Mouse (Mus musculus): Measurements from ENCODE around the gene Olfr1009. TPM values are rescaled to one million over a fixed set of nuclear protein-coding genes. Genes with fewer than 3 reads are reported as not detected.
"Not testable (repeated sequence)": the region's sequence is repeated elsewhere in the genome, so short reads cannot be mapped to it uniquely, and the experiment has no call there.

The Olfr1009 gene
- polyA plus RNA-seq (2012; rRNA removed): not detected in 2 replicates

DNA sequence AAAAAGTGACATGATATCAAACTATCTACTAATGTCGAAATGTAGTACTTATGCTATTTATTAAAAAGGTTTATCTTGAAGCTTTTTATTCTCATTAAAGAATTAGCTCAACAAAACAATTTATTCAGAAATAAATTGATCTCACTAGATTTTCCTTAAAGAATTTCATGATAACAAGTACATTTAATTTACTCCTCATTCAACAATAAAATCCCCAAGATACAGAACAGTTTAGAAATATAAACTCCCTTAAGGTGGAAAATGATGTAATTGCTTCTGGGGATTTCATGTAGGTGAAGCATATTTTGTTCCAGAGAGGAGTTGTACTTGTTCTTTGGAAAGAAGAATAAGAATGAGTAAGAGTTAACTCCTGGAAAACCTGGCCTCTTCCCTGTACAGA is at the start of gene Olfr1009:
Gene Olfr1009, plus strand, starts transcription at position 301 of the 400 bp plus-strand sequence.
- WGBS: 85% methylated on average over 1 of the region's 1 CpGs

GRCm38 (mm10) chr2:85678667-85679066 is 36.6 kb upstream of the Olfr1009 start, which contains the start of gene Olfr1006:
Olfr1006 (minus strand) TSS chr2:85678767.
- H3K36me3 ChIP-seq (ENCODE audit: control insufficient read depth, insufficient read depth, low read length): no peaks in the 10 kb centered on the region
- H3K27ac ChIP-seq (ENCODE audit: insufficient read depth, low read depth, low read length): no peak within 1 kb of the TSS
- no peaks in the 10 kb centered on the region for H3K4me1 ChIP-seq (ENCODE audit: control insufficient read depth, insufficient read depth, insufficient read length, low read length)
- no peak within 1 kb of the TSS for H3K4me3 ChIP-seq (ENCODE audit: low read depth, low read length)
- TF ChIP-seq POLR2A (IDR thresholded peaks at IDR 0.05; ENCODE audit: low read depth, low read length) (no peak), CTCF (IDR thresholded peaks at IDR 0.05; ENCODE audit: extremely low read depth, insufficient read length, insufficient replicate concordance, low read depth, low read length) (no peak)
- no peaks in the 10 kb centered on the region for H3K27me3 ChIP-seq (ENCODE audit: control insufficient read depth, insufficient read depth, low read length)

More for the DNA sequence above, at the start of gene Olfr1009:
- H3K27me3 ChIP-seq (ENCODE audit: control insufficient read depth, insufficient read depth, low read length): no peaks in the 10 kb centered on the region
- TF ChIP-seq CTCF (IDR thresholded peaks at IDR 0.05; ENCODE audit: extremely low read depth, insufficient read length, insufficient replicate concordance, low read depth, low read length): no peak
- no peak for TF ChIP-seq POLR2A (IDR thresholded peaks at IDR 0.05; ENCODE audit: low read depth, low read length)
- H3K27ac ChIP-seq (ENCODE audit: insufficient read depth, low read depth, low read length): no peak within 1 kb of the TSS
- H3K4me3 ChIP-seq (ENCODE audit: low read depth, low read length): no peak within 1 kb of the TSS
- H3K4me1 ChIP-seq (ENCODE audit: control insufficient read depth, insufficient read depth, insufficient read length, low read length): no peaks in the 10 kb centered on the region
- no peaks in the 10 kb centered on the region for H3K36me3 ChIP-seq (ENCODE audit: control insufficient read depth, insufficient read depth, low read length)

DNA sequence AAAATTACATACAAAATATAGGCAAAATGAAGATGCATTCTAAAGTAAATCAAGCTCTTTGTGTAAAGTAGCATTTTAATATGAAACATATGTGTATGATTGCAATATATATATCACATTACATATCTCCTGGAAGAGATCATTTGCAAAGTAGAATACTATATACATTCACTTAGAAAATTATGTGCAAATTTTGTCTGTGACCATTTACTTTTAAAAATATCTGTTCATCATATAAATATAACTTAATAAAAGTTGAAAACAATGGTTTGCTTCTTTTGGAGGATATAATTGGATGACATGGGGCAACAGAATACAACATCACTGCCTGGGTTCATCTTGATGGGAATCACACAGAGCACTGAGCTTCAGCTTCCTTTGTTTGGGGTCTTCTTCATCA is 26.1 kb upstream of the Olfr1009 start, which contains the start of gene Olfr1008:
Gene Olfr1008, plus strand, starts transcription at position 301 of the 400 bp plus-strand sequence.
- Histone ChIP-seq H3K36me3 (ENCODE audit: control insufficient read depth, insufficient read depth, low read length) (no peaks in the 10 kb centered on the region), H3K4me1 (ENCODE audit: control insufficient read depth, insufficient read depth, insufficient read length, low read length) (no peaks in the 10 kb centered on the region), H3K27ac (ENCODE audit: insufficient read depth, low read depth, low read length) (no peak within 1 kb of the TSS), H3K4me3 (ENCODE audit: low read depth, low read length) (no peak within 1 kb of the TSS), H3K27me3 (ENCODE audit: control insufficient read depth, insufficient read depth, low read length) (no peaks in the 10 kb centered on the region)
- TF ChIP-seq POLR2A (IDR thresholded peaks at IDR 0.05; ENCODE audit: low read depth, low read length): no peak
- no peak for TF ChIP-seq CTCF (IDR thresholded peaks at IDR 0.05; ENCODE audit: extremely low read depth, insufficient read length, insufficient replicate concordance, low read depth, low read length)

DNA sequence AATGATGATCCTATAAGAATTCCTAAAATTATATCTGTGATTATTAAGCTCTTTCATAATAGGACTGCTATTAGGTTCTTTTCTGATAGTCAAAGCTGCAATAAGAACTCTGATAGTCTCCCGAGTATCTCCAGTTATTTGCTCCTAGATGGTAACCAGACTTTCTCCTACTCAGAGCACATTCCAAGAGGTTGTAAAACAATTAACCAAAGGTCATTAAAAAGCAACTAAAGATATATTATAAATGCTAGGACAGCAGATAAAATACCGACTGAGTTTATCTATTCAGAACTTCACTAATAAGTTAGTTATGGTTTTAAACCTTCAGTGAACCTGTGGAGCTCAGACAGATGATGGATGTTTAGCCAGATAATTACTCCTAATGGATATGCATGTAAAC is 4.5 kb upstream of the Olfr1009 start:
- not testable (repeated sequence) for H3K4me1 ChIP-seq (ENCODE audit: control insufficient read depth, insufficient read depth, insufficient read length, low read length); H3K27ac ChIP-seq (ENCODE audit: insufficient read depth, low read depth, low read length); H3K4me3 ChIP-seq (ENCODE audit: low read depth, low read length); H3K36me3 ChIP-seq (ENCODE audit: control insufficient read depth, insufficient read depth, low read length); H3K27me3 ChIP-seq (ENCODE audit: control insufficient read depth, insufficient read depth, low read length)
- 13% methylated on average over 2 of the region's 2 CpGs for WGBS

GRCm38 (mm10) chr2:85711159-85711558 is 4.1 kb upstream of the Olfr1009 start:
- Histone ChIP-seq H3K4me1 (ENCODE audit: control insufficient read depth, insufficient read depth, insufficient read length, low read length) (no peaks in the 10 kb centered on the region), H3K27ac (ENCODE audit: insufficient read depth, low read depth, low read length) (no peak overlapping the region), H3K4me3 (ENCODE audit: low read depth, low read length) (no peak overlapping the region), H3K36me3 (ENCODE audit: control insufficient read depth, insufficient read depth, low read length) (no peaks in the 10 kb centered on the region), H3K27me3 (ENCODE audit: control insufficient read depth, insufficient read depth, low read length) (no peaks in the 10 kb centered on the region)
- TF ChIP-seq POLR2A (IDR thresholded peaks at IDR 0.05; ENCODE audit: low read depth, low read length): no peak
- TF ChIP-seq CTCF (IDR thresholded peaks at IDR 0.05; ENCODE audit: extremely low read depth, insufficient read length, insufficient replicate concordance, low read depth, low read length): no peak
- 9% methylated on average over 1 of the region's 1 CpGs for WGBS

DNA sequence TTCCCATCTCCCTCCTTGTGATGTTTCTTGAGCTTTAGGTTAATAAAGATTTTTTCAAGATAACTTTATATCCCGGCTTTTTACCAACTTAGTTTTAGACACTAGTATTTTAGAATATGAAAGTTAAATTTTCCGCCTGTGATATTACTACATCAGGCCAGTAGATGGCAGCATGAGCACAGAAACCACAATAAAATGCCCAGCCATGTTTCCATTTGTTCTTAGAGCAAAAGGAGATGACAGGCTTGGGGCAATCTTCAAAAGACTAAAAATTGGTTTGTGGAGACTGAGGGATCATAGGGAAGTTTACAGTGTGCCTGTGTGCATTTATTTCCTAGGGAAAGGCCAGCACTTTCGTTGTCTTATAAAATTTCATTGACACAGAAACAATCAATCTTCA is 10.6 kb downstream of the Olfr1009 start:
- H3K27ac ChIP-seq (ENCODE audit: insufficient read depth, low read depth, low read length): no peak overlapping the region
- no peaks in the 10 kb centered on the region for H3K4me1 ChIP-seq (ENCODE audit: control insufficient read depth, insufficient read depth, insufficient read length, low read length)
- no peak for TF ChIP-seq POLR2A (IDR thresholded peaks at IDR 0.05; ENCODE audit: low read depth, low read length)
- 7% methylated on average over 3 of the region's 3 CpGs for WGBS
- no peak overlapping the region for H3K4me3 ChIP-seq (ENCODE audit: low read depth, low read length)
- no peaks in the 10 kb centered on the region for H3K27me3 ChIP-seq (ENCODE audit: control insufficient read depth, insufficient read depth, low read length)
- no peaks in the 10 kb centered on the region for H3K36me3 ChIP-seq (ENCODE audit: control insufficient read depth, insufficient read depth, low read length)

DNA sequence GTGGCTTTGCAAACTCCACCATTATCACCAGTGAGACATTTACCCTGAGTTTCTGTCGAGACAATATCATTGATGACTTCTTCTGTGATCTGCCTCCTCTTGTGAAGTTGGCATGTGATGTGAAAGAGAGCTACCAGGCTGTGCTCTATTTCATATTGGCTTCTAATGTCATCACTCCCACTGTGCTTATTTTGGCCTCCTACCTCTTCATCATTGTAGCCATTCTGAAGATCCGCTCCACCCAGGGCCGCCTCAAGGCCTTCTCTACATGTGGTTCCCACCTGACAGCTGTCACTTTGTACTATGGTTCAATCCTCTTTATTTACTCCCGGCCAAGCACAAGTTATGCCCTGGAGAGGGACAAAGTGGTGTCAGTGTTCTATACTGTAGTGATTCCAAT is 38.6 kb downstream of the Olfr1009 start:
- H3K4me3 ChIP-seq (ENCODE audit: low read depth, low read length): no peak overlapping the region
- H3K27me3 ChIP-seq (ENCODE audit: control insufficient read depth, insufficient read depth, low read length): no peaks in the 10 kb centered on the region
- WGBS: 81% methylated on average over 4 of the region's 4 CpGs
- H3K27ac ChIP-seq (ENCODE audit: insufficient read depth, low read depth, low read length): no peak overlapping the region
- TF ChIP-seq POLR2A (IDR thresholded peaks at IDR 0.05; ENCODE audit: low read depth, low read length) (no peak), CTCF (IDR thresholded peaks at IDR 0.05; ENCODE audit: extremely low read depth, insufficient read length, insufficient replicate concordance, low read depth, low read length) (no peak)
- H3K36me3 ChIP-seq (ENCODE audit: control insufficient read depth, insufficient read depth, low read length): no peaks in the 10 kb centered on the region
- no peaks in the 10 kb centered on the region for H3K4me1 ChIP-seq (ENCODE audit: control insufficient read depth, insufficient read depth, insufficient read length, low read length)

- WGBS: 54% methylated on average over 1 of the region's 1 CpGs
- no peaks in the 10 kb centered on the region for H3K4me1 ChIP-seq (ENCODE audit: control insufficient read depth, insufficient read depth, insufficient read length, low read length)
- H3K4me3 ChIP-seq (ENCODE audit: low read depth, low read length): no peak within 1 kb of the TSS
- no peaks in the 10 kb centered on the region for H3K36me3 ChIP-seq (ENCODE audit: control insufficient read depth, insufficient read depth, low read length)
- H3K27me3 ChIP-seq (ENCODE audit: control insufficient read depth, insufficient read depth, low read length): no peaks in the 10 kb centered on the region
- TF ChIP-seq POLR2A (IDR thresholded peaks at IDR 0.05; ENCODE audit: low read depth, low read length) (no peak), CTCF (IDR thresholded peaks at IDR 0.05; ENCODE audit: extremely low read depth, insufficient read length, insufficient replicate concordance, low read depth, low read length) (no peak)
- H3K27ac ChIP-seq (ENCODE audit: insufficient read depth, low read depth, low read length): no peak within 1 kb of the TSS
Observed at GRCm38 (mm10) chr2:85762666-85763065, 47.4 kb downstream of the Olfr1009 start, which contains the start of gene Olfr1012. Olfr1012 (minus strand) TSS chr2:85762766.
